Mouse (Mus musculus): ENCODE measurements around the gene Sf3b1. TPM values are rescaled to one million over a fixed set of nuclear protein-coding genes. Genes with fewer than 3 reads are reported as not detected.

The Sf3b1 gene
- polyA plus RNA-seq, 1 experiment from 2014 or later = 384 TPM

GRCm38 (mm10) chr1:55041691-55042090 is 14.4 kb upstream of the Sf3b1 start:
- DNase-seq (ENCODE audit: low spot score) = no peak
- Histone ChIP-seq H3K27me3 (ENCODE audit: control insufficient read depth, insufficient read depth, low read length) (no peaks in the 10 kb centered on the region), H3K9ac (ENCODE audit: low read depth, low read length) (no peak overlapping the region), H3K27ac (ENCODE audit: low read depth, low read length) (no peak overlapping the region), H3K36me3 (ENCODE audit: control insufficient read depth, insufficient read depth, low read length) (no peaks in the 10 kb centered on the region), H3K9me3 (ENCODE audit: control insufficient read depth, low read length) (no peaks in the 10 kb centered on the region), H3K4me2 (replicated peaks; ENCODE audit: low read depth, low read length) (no peak overlapping the region), H3K4me1 (replicated peaks; ENCODE audit: control insufficient read depth, insufficient read depth, low read length) (no peaks in the 10 kb centered on the region), H3K4me3 (ENCODE audit: low read depth, low read length) (no peak overlapping the region)
- no peak for ATAC-seq (ENCODE audit: low FRiP score)
- WGBS = 88% methylated on average over 4 of the region's 4 CpGs

- ATAC-seq (ENCODE audit: low FRiP score) = no peak
- no peak overlapping the region for H3K4me3 ChIP-seq (ENCODE audit: low read depth, low read length)
- H3K27ac ChIP-seq (ENCODE audit: low read depth, low read length) = no peak overlapping the region
- no peak overlapping the region for H3K9ac ChIP-seq (ENCODE audit: low read depth, low read length)
- DNase-seq (ENCODE audit: low spot score) = no peak
- H3K4me1 ChIP-seq (replicated peaks; ENCODE audit: control insufficient read depth, insufficient read depth, low read length) = no peaks in the 10 kb centered on the region
- H3K4me2 ChIP-seq (replicated peaks; ENCODE audit: low read depth, low read length) = no peak overlapping the region
- H3K27me3 ChIP-seq (ENCODE audit: control insufficient read depth, insufficient read depth, low read length) = no peaks in the 10 kb centered on the region
- 75% methylated on average over 1 of the region's 1 CpGs for WGBS
- no peaks in the 10 kb centered on the region for H3K9me3 ChIP-seq (ENCODE audit: control insufficient read depth, low read length)
- H3K36me3 ChIP-seq (ENCODE audit: control insufficient read depth, insufficient read depth, low read length) = no peaks in the 10 kb centered on the region
These were observed 12.7 kb upstream of the Sf3b1 start for GRCm38 (mm10) chr1:55039944-55040343.

- Histone ChIP-seq H3K9ac (ENCODE audit: low read depth, low read length) (no peak overlapping the region), H3K27ac (ENCODE audit: low read depth, low read length) (no peak overlapping the region), H3K9me3 (ENCODE audit: control insufficient read depth, low read length) (no peaks in the 10 kb centered on the region), H3K4me3 (ENCODE audit: low read depth, low read length) (no peak overlapping the region), H3K4me1 (replicated peaks; ENCODE audit: control insufficient read depth, insufficient read depth, low read length) (no peaks in the 10 kb centered on the region), H3K36me3 (ENCODE audit: control insufficient read depth, insufficient read depth, low read length) (no peaks in the 10 kb centered on the region), H3K4me2 (replicated peaks; ENCODE audit: low read depth, low read length) (no peak overlapping the region), H3K27me3 (ENCODE audit: control insufficient read depth, insufficient read depth, low read length) (no peaks in the 10 kb centered on the region)
- DNase-seq (ENCODE audit: low spot score) (no peak), ATAC-seq (ENCODE audit: low FRiP score) (no peak)
These were observed 3.9 kb upstream of the Sf3b1 start for GRCm38 (mm10) chr1:55031026-55031779.

GRCm38 (mm10) chr1:55029446-55029845 is 2.2 kb upstream of the Sf3b1 start:
- 81% methylated on average over 4 of the region's 4 CpGs for WGBS
- Histone ChIP-seq H3K4me3 (ENCODE audit: low read depth, low read length) (no peak overlapping the region), H3K9me3 (ENCODE audit: control insufficient read depth, low read length) (no peaks in the 10 kb centered on the region), H3K4me1 (replicated peaks; ENCODE audit: control insufficient read depth, insufficient read depth, low read length) (no peaks in the 10 kb centered on the region), H3K36me3 (ENCODE audit: control insufficient read depth, insufficient read depth, low read length) (no peaks in the 10 kb centered on the region), H3K27ac (ENCODE audit: low read depth, low read length) (no peak overlapping the region), H3K4me2 (replicated peaks; ENCODE audit: low read depth, low read length) (no peak overlapping the region), H3K27me3 (ENCODE audit: control insufficient read depth, insufficient read depth, low read length) (no peaks in the 10 kb centered on the region), H3K9ac (ENCODE audit: low read depth, low read length) (no peak overlapping the region)
- ATAC-seq (ENCODE audit: low FRiP score) = no peak
- no peak for DNase-seq (ENCODE audit: low spot score)

- Histone ChIP-seq H3K4me2 (replicated peaks; ENCODE audit: low read depth, low read length) (no peak overlapping the region), H3K9ac (ENCODE audit: low read depth, low read length) (no peak overlapping the region), H3K4me1 (replicated peaks; ENCODE audit: control insufficient read depth, insufficient read depth, low read length) (no peaks in the 10 kb centered on the region), H3K9me3 (ENCODE audit: control insufficient read depth, low read length) (no peaks in the 10 kb centered on the region), H3K27me3 (ENCODE audit: control insufficient read depth, insufficient read depth, low read length) (no peaks in the 10 kb centered on the region), H3K36me3 (ENCODE audit: control insufficient read depth, insufficient read depth, low read length) (no peaks in the 10 kb centered on the region), H3K4me3 (ENCODE audit: low read depth, low read length) (no peak overlapping the region), H3K27ac (ENCODE audit: low read depth, low read length) (no peak overlapping the region)
- DNase-seq (ENCODE audit: low spot score) (no peak), ATAC-seq (ENCODE audit: low FRiP score) (no peak)
- WGBS = 90% methylated on average over 11 of the region's 11 CpGs
These were observed 1.4 kb upstream of the Sf3b1 start for GRCm38 (mm10) chr1:55028512-55029249.

- Histone ChIP-seq H3K9me3 (ENCODE audit: control insufficient read depth, low read length) (no peaks in the 10 kb centered on the region), H3K4me3 (ENCODE audit: low read depth, low read length) (no peak overlapping the region), H3K4me1 (replicated peaks; ENCODE audit: control insufficient read depth, insufficient read depth, low read length) (no peaks in the 10 kb centered on the region), H3K36me3 (ENCODE audit: control insufficient read depth, insufficient read depth, low read length) (0 out of 2 replicates have a peak, but pooled peaks cover 3% of the 10 kb centered on the region), H3K27me3 (ENCODE audit: control insufficient read depth, insufficient read depth, low read length) (no peaks in the 10 kb centered on the region), H3K4me2 (replicated peaks; ENCODE audit: low read depth, low read length) (no peak overlapping the region), H3K9ac (ENCODE audit: low read depth, low read length) (no peak overlapping the region), H3K27ac (ENCODE audit: low read depth, low read length) (no peak overlapping the region)
- 0 out of 2 replicates have a peak, but pooled peaks have one; percentile 2 for ATAC-seq (ENCODE audit: low FRiP score)
- WGBS = 88% methylated on average over 1 of the region's 1 CpGs
- no peak for DNase-seq (ENCODE audit: low spot score)
These were observed 685 bp upstream of the Sf3b1 start for GRCm38 (mm10) chr1:55027966-55028365.

GRCm38 (mm10) chr1:55026444-55027252 is 633 bp downstream of the Sf3b1 start:
- peak overlapping the region; percentile 98 for H3K9ac ChIP-seq (ENCODE audit: low read depth, low read length)
- H3K27ac ChIP-seq (ENCODE audit: low read depth, low read length) = peak overlapping the region; percentile 77
- H3K9me3 ChIP-seq (ENCODE audit: control insufficient read depth, low read length) = no peaks in the 10 kb centered on the region
- no peak for DNase-seq (ENCODE audit: low spot score)
- under 1% methylated on average over 46 of the region's 55 CpGs for WGBS
- peak overlapping the region; percentile 82 for H3K4me2 ChIP-seq (replicated peaks; ENCODE audit: low read depth, low read length)
- ATAC-seq (ENCODE audit: low FRiP score) = peak; percentile 71
- H3K4me1 ChIP-seq (replicated peaks; ENCODE audit: control insufficient read depth, insufficient read depth, low read length) = no peaks in the 10 kb centered on the region
- no peaks in the 10 kb centered on the region for H3K27me3 ChIP-seq (ENCODE audit: control insufficient read depth, insufficient read depth, low read length)
- H3K36me3 ChIP-seq (ENCODE audit: control insufficient read depth, insufficient read depth, low read length) = 0 out of 2 replicates have a peak, but pooled peaks cover 3% of the 10 kb centered on the region
- H3K4me3 ChIP-seq (ENCODE audit: low read depth, low read length) = peak overlapping the region; percentile 97

- 21% methylated on average over 10 of the region's 10 CpGs for WGBS
- H3K9me3 ChIP-seq (ENCODE audit: control insufficient read depth, low read length) = no peaks in the 10 kb centered on the region
These were observed 1.4 kb downstream of the Sf3b1 start for GRCm38 (mm10) chr1:55025656-55026430.

More at GRCm38 (mm10) chr1:55025656-55026430, 1.4 kb downstream of the Sf3b1 start:
- no peak for ATAC-seq (ENCODE audit: low FRiP score)
- no peaks in the 10 kb centered on the region for H3K27me3 ChIP-seq (ENCODE audit: control insufficient read depth, insufficient read depth, low read length)
- H3K36me3 ChIP-seq (ENCODE audit: control insufficient read depth, insufficient read depth, low read length) = 0 out of 2 replicates have a peak, but pooled peaks cover 3% of the 10 kb centered on the region
- H3K4me2 ChIP-seq (replicated peaks; ENCODE audit: low read depth, low read length) = peak overlapping the region; percentile 82
- DNase-seq (ENCODE audit: low spot score) = no peak
- H3K4me3 ChIP-seq (ENCODE audit: low read depth, low read length) = peak overlapping the region; percentile 97
- H3K4me1 ChIP-seq (replicated peaks; ENCODE audit: control insufficient read depth, insufficient read depth, low read length) = no peaks in the 10 kb centered on the region
- peak overlapping the region; percentile 98 for H3K9ac ChIP-seq (ENCODE audit: low read depth, low read length)
- H3K27ac ChIP-seq (ENCODE audit: low read depth, low read length) = no peak overlapping the region
